Mouse (Mus musculus): ENCODE results near the gene 7530416G11Rik.
A peak's percentile ranks its signal among the peaks of the same experiment; 100 is the strongest.

Gene 7530416G11Rik

DNA sequence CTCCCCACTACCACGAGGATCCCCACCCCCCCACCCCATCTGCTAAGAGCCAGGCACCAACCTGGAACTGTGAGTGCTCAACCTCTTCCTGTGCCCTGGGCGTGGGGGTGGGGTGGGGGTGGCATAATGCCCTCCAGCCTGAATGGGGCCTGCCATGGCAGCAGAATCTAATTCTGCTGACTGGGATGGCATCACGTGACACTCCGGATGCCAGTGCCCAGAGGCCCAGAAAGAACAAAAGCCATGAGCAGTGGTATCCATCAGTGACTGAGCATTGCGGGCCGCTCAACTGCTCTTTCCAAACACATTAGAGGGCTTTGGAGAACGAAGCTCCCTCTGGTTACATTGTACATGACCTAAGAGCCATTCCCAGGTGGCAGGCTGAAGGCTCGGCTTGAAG is at the start of gene 7530416G11Rik:
7530416G11Rik (minus strand) TSS at position 101 of the 400 bp plus-strand sequence.
- no peak for DNase-seq

DNA sequence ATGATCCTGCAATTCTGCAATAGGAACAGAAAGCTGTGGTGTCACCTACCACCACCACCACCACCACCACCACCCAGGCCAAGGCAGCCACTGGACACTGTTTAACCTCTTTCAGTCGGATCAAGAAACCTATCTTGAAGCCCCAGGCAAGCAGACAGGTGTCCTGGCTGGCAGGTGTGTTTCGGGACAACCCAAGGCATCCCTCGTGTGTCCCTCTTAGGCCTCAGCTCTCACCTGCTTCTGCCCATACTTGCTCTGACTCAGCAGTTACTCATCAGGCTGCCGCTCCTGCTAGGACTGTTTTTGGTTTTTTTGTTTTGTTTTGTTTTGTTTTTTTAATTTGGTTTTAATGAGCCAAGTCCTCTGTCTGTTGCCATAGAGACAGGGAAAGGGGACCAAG is 43.5 kb upstream of the 7530416G11Rik start:
- no peak for DNase-seq

DNA sequence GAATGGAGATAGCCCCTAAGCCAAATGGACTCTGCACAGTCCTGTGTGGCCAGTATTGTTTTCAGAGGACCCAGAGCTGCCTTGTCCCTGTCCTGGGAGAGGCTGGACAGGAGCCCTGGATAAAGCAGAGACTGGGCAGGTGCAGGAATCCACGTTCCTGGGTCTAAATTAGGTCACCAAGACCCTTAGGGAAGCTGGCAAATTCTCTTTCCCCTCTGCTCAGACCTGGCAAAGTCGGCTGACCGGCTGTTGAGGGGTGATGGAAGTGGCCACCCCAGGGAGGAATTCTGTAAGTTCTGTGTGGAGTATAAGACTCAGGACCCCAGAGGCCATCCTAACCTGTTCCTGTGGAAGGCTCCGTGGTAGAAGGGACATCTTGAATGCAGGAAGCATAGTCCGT is 42.3 kb upstream of the 7530416G11Rik start:
- no peak for DNase-seq

DNA sequence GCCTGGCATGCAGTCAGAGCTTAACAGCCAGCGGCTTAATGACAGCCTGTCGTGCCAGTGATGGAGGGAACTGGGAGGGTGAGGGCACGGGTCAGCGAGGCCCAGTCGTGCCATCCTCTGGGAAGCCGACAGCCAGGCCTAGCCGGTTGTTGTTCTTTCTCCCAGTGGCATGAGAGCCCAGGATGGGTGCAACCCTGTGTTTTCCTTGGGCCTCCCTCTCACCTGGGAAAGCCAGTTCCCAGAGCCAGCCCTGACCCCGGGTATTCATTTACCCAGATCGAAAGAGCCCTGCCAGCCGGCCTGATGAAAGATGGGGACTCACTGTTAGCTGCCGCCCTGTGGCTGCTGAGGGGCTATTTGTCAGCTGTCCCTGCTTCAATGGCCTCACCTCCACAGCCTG is 35.1 kb upstream of the 7530416G11Rik start:
- no peak for DNase-seq

DNA sequence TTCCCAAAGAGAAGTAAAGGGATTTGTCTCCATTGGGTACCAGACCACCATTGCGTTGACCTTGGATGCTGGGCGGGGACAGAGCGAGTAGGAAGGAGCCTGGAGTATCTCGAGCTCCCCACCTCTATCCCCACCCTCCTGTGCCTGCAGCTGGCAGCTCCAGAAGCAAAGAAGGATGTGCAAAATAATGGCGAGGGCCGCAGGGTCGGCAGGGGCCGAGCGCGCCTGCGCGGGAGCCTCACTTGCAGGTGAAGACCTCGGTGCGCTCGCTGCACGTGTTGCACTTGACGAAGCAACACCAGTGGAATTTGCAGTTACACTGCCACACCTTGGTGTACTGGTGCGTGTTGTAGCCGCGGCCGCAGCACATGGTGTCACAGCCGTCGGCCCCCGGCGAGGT is 34.1 kb upstream of the 7530416G11Rik start:
- DNase-seq = no peak

DNA sequence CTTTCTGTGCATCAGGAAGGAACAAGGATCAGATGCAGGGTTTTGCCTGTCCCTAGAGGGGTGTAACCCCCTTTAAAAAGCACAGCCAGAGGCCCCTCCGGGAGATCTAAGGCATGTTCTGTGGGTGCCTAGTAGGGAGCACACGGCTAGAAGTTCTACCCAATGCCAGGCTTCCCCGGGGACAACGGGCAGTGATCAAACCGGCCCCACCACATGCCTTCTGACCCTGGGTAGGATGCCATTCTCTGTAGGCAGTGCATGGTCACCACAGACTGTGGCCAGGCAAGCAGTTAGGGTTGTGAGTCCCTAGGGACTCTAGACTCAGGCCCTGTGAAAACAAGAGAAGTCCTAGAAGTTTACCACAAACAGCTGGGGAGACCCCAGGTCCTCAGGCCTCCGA is 31.6 kb upstream of the 7530416G11Rik start:
- DNase-seq = no peak

DNA sequence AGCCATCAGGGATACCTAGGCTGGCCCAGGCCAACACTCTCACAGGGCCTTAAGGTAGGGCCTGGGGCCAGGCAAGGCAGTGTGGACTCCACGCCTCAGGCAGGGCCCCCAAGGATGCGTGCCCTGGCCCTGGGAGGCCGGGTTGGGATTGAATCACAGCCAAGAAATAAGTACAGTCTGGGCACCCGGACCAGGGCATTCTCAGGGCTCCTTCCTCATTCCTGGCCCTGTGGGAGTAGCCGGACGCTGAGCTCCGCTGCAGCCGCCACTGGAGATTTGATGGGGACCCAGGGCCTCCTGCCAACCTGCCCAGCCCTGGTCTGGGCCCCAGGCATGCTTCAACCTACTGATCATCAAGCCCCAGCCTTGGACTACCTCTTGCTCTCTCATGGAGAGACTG is 31.2 kb upstream of the 7530416G11Rik start:
- no peak for DNase-seq

DNA sequence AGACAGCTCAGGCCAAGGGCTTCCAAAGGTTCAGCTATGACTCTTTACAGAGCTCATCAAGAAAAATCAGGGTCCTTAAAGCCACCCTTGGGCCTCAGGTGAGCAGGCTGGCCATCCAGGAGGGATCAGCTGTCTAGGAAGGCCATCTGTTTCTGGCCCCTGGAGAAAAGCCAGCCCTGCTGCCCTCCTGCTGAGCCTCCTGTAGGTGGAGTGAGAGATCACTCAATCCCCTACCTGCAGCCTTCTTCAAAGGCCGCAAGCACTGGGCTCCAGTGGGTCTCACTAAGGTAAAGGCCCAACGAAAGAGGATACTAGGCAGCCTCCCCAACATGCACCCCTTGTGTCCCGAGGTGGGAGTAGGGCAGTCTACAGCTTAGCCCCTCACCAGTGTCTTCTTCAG is 29.0 kb upstream of the 7530416G11Rik start:
- no peak for DNase-seq

DNA sequence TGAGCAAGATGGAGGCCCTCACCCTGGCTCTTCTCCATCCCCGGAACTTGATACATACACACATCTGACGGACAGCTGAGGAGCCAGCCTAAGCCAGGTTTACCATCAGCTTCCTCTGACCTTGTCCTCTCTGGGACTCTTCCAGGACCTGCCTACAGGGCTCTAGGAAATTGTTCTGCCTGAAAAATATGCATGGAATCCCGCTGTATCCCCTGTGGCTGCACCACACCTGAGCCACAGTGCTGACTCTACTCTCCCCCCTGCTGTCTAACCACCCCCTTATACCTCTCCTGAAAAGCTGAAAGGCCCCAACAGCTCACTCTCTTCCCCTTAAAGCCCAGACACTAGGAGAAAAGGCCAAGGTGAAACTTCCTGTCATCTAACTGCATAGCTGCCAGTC is 26.9 kb upstream of the 7530416G11Rik start:
- no peak for DNase-seq

DNA sequence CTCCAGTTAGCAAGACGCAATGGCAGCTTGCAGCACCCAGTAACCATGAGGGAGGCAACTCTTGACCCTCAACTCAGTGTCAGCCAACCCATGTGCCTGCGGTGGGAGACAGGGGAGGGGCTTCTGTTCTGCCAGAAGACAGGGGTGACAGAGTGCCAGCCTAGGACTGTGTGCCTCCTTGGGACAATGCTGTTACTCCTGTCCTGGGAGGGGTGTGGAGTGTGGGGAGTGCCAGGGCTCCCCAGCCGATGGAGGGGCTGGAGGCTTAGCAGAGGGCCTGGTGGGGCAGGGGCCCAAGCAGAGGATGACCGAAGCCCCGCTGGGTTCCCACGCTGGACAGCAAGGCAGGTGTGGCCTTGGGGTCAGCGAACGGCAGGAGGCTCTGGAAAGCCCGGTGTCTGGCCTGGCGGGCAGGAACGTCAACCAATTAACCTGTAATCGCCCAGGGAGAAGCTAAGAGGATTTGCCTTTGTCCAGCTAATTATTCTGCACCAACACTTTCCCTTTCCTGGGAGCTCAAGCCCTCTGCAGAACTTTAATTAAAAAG is 21.4 kb upstream of the 7530416G11Rik start:
- DNase-seq = no peak

DNA sequence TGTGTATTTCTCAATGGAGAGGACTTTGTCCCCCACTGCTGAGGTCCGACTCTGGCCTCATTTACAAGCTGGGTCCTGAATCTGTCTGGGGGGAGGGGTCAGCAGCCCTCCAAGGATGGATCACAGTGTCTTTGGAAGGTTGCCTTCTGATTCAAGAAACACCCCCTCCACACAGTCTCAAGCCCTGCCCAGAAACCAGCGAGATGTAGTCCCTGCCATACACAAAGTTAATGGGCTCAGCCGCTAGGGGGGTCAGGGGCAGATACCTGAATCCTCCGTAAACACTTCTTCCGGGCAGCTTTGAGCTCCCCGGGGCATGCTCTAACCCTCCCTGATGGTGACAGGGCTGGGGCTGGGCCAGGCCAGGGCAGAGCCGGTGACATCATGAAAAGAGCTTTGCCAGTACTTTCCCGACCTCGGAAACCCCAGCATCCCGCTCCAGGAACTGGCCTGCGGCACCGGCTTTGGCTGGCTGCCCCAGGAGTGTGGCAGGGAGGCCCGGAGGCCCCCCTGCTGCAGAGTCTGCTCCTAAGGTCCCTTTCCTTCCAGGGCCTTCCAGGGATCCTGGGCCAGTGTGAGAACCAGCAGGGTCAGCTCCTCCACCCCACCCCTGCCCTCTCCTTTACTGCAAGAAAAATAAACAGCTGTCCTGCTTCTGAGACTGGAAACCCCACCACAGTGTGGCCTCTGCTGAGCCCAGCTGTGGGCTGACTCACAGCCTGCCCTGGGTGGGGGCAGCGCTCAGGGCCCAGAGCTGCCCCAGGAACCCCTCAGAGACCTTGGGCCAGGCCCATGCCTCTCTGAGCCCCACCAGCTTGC is 20.4 kb upstream of the 7530416G11Rik start:
- DNase-seq = peak; percentile 52

DNA sequence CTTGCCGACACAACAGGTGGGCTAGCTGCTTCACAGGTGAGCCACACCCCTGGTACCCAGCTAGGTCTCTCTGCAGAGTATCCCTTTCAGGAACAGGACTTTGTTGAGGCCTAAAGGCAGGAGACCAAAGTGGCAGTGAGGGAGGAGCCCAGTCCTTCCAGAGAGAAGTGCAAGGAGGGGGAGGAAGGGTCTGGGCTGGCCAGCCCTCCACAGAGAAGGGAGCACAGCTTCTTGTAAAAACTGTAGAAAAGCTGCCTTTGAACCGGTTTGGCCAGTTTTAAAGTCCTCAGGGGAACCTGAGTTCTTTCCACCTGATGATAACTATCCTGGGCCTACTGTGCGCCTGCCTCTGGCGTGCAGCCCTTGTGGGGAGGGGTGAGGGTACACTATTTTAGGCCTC is 16.4 kb upstream of the 7530416G11Rik start:
- DNase-seq = no peak

DNA sequence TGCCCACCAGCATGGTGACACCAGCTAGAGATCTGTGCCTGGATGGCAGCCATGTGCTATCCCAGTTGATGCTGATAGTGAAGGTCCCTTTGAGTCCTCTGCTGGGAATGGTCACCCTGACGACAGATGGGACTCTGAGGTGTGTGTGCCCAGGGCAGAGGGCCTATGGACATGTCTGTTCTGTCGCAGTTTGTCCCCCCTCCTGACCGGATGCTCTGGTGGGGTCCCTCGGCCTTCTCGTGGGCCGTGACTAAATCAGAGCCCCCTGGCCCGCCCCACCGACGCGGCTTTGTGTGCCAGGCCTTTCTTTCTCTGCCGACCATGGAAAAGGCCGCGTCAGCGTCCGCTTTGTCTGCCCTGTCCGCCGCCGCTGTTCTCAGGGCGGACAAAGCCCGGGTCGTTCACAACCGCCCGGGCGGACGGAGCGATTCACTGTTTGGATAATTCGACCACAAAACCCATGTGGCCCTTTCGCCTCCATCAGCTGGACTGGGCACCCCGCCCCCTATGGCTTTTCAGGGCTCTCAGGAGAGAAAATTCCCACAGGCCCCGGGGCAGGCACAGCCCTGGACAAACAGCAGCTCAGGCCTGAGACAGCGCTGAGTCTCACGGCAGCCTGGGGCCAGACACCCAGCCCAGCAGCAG is 4.5 kb upstream of the 7530416G11Rik start:
- no peak for DNase-seq

DNA sequence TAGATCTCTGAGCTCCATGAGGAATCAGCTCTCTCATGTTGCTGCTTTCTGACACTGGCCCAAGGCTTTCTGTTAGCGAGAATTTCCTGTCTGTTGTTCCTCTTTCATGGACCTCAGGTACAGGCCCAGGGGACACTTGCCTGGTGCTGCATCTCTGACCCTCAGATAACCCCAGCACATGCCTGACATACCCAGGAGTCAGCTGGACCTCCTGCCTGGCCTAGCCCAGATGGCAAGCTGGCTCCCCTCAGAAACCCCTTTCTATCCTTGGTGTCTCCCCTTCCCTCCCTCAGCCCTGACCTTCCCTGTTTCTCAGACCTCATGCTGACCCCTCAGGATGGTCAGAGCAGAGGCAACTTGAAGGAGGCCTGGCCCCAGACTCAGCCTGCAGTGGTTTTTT is 3.7 kb upstream of the 7530416G11Rik start:
- no peak for DNase-seq

DNA sequence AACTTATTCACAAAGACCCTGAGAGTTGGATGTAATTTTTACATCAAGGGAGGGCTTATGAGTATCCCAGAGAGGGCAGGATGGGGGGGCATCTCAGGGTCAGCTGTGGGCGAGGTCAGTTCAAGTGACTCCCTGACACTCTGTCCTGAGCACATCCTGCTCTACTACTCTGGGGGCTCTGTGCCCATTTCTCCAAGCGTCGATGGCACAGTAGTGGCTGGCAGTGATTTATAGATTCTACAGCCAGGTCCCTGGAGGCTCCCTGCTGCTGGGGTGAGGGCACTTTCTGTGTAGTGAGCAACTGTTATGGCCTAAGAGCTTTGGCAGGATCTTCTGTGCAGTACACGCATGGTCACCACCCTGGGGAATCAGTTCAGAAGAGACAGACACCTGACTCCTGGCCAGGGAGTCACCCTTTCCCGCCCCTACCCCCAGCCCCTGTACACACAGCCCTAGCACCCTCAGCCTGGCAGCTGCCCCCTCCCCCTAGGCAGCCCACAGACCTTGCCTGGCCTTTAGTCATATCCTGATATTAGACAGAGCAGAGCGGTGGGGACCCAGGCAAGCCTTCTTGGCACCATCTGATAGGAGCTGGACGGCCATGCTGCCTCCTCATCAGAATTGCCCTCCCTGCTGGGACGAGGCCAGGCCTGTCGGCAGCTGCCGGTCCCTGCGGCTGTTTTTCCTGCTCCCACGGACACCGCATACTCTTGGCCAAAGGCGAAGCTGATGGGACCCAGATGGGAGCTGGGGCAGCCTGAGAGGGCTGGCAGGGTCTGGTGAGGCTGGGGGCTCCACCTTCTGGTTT is 2.3 kb upstream of the 7530416G11Rik start:
- DNase-seq = no peak

DNA sequence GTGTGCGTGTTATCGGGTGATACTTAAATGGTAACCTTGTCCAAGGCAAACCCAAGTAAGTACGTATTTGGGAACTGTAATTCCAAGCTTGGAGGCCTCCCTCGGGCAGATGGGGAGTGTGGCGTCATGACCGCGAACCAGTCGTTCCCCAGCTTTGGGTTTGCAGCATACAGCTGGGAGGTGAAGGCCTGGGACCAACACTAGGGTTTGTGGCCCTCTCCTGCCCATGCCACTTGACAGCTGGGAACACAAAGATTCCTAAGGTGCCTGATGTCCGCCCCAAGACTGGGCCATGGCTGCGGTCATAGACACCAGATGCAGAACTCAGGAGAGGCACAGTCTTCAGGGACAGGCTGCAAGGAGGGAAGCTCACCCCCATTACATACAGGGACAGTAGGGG is 2.8 kb downstream of the 7530416G11Rik start:
- no peak for DNase-seq

DNA sequence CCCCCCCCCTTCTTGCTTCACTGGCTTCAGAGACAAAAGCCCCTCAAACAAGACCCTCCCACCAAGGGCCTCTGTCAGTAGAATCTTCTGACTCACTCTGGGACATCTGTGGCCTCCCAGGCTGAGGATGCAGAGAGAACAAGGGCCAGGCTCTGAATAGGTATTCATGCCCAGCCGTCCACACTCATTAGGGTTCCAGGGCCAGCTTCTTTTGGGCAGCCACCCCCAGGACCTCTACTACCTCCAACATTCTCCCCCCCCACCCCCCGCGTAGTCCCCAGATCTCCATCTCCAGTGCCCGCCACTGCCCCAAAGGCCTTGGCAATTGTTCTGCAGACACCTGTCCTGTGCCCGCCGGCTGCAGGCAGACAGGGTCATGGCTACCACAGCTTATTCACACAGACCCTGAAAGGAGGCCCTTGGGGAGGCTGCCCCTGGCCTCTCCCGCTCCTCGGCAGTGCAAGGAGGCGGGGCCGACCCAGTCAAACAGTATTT is 5.0 kb downstream of the 7530416G11Rik start:
- DNase-seq = no peak

DNA sequence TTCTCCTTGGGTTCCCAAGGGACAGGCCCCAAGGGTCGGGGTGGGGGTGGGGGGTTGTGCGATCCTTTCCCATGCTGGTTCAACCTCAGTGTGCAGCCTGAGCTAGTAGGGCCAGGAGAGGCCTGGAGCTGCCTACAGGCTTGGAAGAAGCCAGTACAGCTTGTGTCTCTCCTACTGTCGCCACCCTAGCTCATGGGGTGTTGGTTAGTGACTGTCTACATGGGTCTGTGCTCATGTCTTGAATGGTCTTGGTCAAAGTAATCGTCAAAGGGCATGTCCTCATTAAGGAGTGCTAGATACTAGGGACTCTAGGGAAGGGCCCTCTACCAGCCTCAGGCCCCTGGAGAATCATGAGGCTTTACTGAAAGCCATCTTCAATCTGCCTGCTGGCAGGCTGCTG is 5.5 kb downstream of the 7530416G11Rik start:
- DNase-seq = no peak

DNA sequence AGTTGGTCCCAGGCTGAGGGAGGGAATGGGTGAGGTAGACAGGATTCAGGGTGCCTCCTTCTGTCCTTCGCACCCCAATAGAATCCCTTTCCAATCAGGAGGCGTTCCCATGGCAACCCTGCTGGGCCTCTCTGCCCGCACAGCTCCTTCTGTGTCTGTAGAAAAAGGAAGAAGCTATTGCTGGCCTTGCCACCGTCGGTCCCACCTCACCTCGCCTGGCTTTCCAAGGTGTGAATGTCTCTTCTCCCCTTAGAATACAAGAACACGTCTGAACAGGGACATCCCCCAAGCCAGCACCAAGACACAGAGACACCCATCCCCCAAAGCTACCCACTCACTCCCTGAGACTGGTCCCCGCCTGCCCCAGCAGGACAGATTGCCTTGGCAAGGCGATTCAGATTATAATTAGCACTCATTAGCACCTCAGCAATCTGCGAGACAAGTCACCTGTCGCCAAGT is 8.8 kb downstream of the 7530416G11Rik start:
- peak; percentile 18 for DNase-seq

DNA sequence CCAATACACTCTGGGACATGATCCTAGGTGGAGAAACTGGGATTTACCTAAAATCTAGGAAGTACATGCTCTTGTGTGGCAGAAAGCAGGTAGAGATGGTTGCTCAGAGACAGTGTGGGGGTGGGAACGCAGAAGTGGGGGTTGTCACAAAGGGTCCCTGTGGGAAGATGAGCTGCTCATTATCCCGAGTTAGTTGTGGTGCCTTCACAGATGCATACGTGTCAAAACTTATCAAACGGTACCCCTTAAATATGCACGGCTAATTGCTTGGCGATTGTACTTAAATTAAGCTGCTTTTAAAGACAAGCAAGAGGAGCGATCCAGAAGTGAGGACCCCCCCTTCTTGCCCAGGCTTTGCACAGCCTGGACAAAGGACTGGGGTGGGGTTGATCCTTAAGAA is 13.3 kb downstream of the 7530416G11Rik start:
- no peak for DNase-seq

DNA sequence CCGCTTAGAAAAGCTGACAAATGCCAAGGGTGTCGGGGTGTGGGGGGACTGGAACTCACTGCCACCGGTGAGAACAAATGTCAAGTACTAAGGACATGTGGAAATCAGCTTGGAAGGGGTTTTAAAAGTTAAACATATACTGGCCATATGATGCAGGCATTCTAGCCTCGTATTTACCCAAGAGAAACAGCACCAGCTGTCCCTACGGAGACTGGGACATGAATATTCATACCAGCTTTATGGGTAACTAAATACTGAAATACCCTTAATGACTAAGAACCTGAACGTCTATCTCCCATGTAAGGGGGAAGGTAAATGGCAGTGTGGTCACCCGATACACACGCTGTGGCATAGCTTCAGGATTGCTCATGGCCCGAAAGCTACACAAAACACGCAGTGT is 14.1 kb downstream of the 7530416G11Rik start:
- DNase-seq = no peak

DNA sequence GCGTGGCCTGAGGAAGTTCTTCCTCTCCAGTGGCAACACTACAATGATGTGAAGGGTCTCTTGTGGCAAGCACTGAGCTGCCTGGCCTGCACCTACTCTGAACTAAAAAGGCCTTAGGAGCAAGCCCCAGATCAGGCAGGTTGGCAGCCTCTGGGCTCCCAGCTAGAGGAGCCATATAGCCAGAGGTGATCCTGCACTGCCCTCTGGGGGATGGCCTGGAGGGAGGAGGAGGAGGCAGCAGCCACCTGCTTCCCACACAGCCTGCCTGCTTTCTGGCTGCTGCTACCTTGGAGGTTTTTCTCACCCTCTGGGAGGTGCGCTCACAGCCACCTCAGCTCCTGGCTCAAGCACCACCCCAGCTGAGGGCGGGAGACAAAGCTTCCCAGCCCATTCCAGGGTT is 22.4 kb downstream of the 7530416G11Rik start:
- no peak for DNase-seq

DNA sequence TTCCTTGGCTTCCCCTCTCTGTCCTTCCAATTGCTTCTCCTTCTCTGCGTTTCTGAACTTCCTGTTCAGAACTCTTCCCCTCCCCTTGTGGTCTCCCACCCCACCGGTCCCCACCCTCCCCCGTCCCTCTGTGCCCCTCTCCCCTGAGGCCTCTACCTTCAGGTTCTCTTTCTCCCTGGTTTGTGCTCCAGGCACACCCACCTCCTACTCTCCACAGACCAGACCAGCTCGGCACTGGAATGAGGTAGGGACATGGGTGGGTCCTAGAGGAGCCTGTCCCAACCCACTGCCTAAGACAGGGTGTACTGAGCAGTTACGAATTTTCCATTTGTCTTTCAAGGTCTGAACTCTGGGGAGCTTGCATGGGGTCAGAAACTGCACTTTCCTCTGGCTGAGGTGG is 23.1 kb downstream of the 7530416G11Rik start:
- DNase-seq = no peak

Measured in cerebellum, adult 9-11 months (tissue).